Mouse (Mus musculus): ENCODE measurements around the gene Rnf43. TPM values are rescaled to one million over a fixed set of nuclear protein-coding genes. Genes with fewer than 3 reads are reported as not detected.

Gene Rnf43
- total and polyA plus RNA-seq, 3 experiments, result 14.6 to 17.3 TPM; not detected in 1

GRCm38 (mm10) chr11:87737175-87737740 lies 74.7 kb downstream of the Rnf43 start, which contains the start of gene Supt4a (continued):
- no peak for TF ChIP-seq GATA1 (IDR thresholded peaks at IDR 0.05; ENCODE audit: low read depth, low read length)
- no peak; the same call in 1 of the 2 replicates for TF ChIP-seq BHLHE40 (IDR thresholded peaks at IDR 0.05; ENCODE audit: borderline replicate concordance, low read depth, low read length)
- TF ChIP-seq ZMIZ1 (IDR thresholded peaks at IDR 0.05; ENCODE audit: low read depth, low read length), result peak; percentile 62
- TF ChIP-seq NELFE (IDR thresholded peaks at IDR 0.05; ENCODE audit: low read depth, low read length), result peak; percentile 77
- no peak; the same call in 1 of the 2 replicates for TF ChIP-seq MYB (IDR thresholded peaks at IDR 0.05; ENCODE audit: low read depth, low read length)
- TF ChIP-seq TCF12 (IDR thresholded peaks at IDR 0.05; ENCODE audit: low read depth, low read length), result peak; percentile 72
- peak; percentile 95 for TF ChIP-seq ELF1 (IDR thresholded peaks at IDR 0.05; ENCODE audit: low read depth, low read length)
- no peak for TF ChIP-seq MAFK (IDR thresholded peaks at IDR 0.05; ENCODE audit: borderline replicate concordance, low read depth, low read length)
- TF ChIP-seq CHD2 (IDR thresholded peaks at IDR 0.05; ENCODE audit: low read length), result peak; percentile 40; the same call in 1 of the 2 replicates
- TF ChIP-seq RCOR1 (IDR thresholded peaks at IDR 0.05; ENCODE audit: low read depth, low read length), result peak; percentile 71
- peak; percentile 74; the same call in 1 of the 2 replicates for TF ChIP-seq JUND (IDR thresholded peaks at IDR 0.05; ENCODE audit: low read depth, low read length)
- TF ChIP-seq E2F4 (IDR thresholded peaks at IDR 0.05; ENCODE audit: borderline replicate concordance, low read depth, low read length), result peak; percentile 89; the same call in 1 of the 2 replicates

GRCm38 (mm10) chr11:87743691-87744090 lies 81.2 kb downstream of the Rnf43 start:
- Histone ChIP-seq H3K9me3 (replicated peaks; ENCODE audit: insufficient read depth, low read length) (no peaks in the 10 kb centered on the region), H3K27ac (ENCODE audit: control insufficient read depth, low read depth, low read length) (no peak overlapping the region), H3K4me3 (ENCODE audit: control insufficient read depth in 1 of 2, insufficient read depth in 1 of 2, low read depth in 2 of 2, low read length in 2 of 2) (no peak overlapping the region), H3K4me1 (ENCODE audit: control insufficient read depth in 1 of 2, insufficient read depth in 2 of 2, low read length in 2 of 2) (peaks cover 0 to 7% of the 10 kb centered on the region in 2 experiments; a peak in 2 of 4 replicates), H3K36me3 (ENCODE audit: control insufficient read depth in 1 of 2, insufficient read depth in 2 of 2, low read length in 2 of 2) (peaks cover 7 to 13% of the 10 kb centered on the region in 2 experiments), H3K9ac (ENCODE audit: control insufficient read depth, low read depth, low read length, poor library complexity, severe bottlenecking) (no peak overlapping the region), H3K27me3 (ENCODE audit: control insufficient read depth in 1 of 2, insufficient read depth in 2 of 2, low read length in 2 of 2) (no peaks in the 10 kb centered on the region), H3K79me2 (ENCODE audit: control insufficient read depth, insufficient read depth, low read length, poor library complexity) (peaks cover 7% of the 10 kb centered on the region)
- TF ChIP-seq MYB (IDR thresholded peaks at IDR 0.05; ENCODE audit: low read depth, low read length), result no peak
- TF ChIP-seq RAD21 (IDR thresholded peaks at IDR 0.05; ENCODE audit: low read depth, low read length), result no peak
- no peak for DNase-seq (ENCODE audit: low read depth, low spot score)

GRCm38 (mm10) chr11:87744964-87745363 lies 82.4 kb downstream of the Rnf43 start:
- Histone ChIP-seq H3K27ac (ENCODE audit: control insufficient read depth, low read depth, low read length) (no peak overlapping the region), H3K36me3 (ENCODE audit: control insufficient read depth in 1 of 2, insufficient read depth in 2 of 2, low read length in 2 of 2) (peaks cover 10 to 13% of the 10 kb centered on the region in 2 experiments), H3K9me3 (replicated peaks; ENCODE audit: insufficient read depth, low read length) (no peaks in the 10 kb centered on the region), H3K27me3 (ENCODE audit: control insufficient read depth in 1 of 2, insufficient read depth in 2 of 2, low read length in 2 of 2) (no peaks in the 10 kb centered on the region), H3K9ac (ENCODE audit: control insufficient read depth, low read depth, low read length, poor library complexity, severe bottlenecking) (no peak overlapping the region), H3K4me1 (ENCODE audit: control insufficient read depth in 1 of 2, insufficient read depth in 2 of 2, low read length in 2 of 2) (peaks cover 0 to 10% of the 10 kb centered on the region in 2 experiments; a peak in 2 of 4 replicates), H3K79me2 (ENCODE audit: control insufficient read depth, insufficient read depth, low read length, poor library complexity) (peaks cover 15% of the 10 kb centered on the region), H3K4me3 (ENCODE audit: control insufficient read depth in 1 of 2, insufficient read depth in 1 of 2, low read depth in 2 of 2, low read length in 2 of 2) (no peak overlapping the region)
- TF ChIP-seq CHD1 (IDR thresholded peaks at IDR 0.05; ENCODE audit: low read depth, low read length) (no peak), POLR2A (IDR thresholded peaks at IDR 0.05; ENCODE audit: control insufficient read depth in 1 of 2, insufficient read depth in 1 of 2, low read depth in 1 of 2, low read length in 2 of 2, poor library complexity in 1 of 2) (peak in 1 of 2 experiments; percentile 23; a peak in 1 of 4 replicates)
- DNase-seq (ENCODE audit: low read depth, low spot score), result no peak
